Mouse (Mus musculus) E14TG2a.4 (cell line): ENCODE data around the gene Ctnnd2.

Experiments used
- H3K27me3 ChIP-seq: 2 replicates; pipeline ENCODE4 v1.6.1; 2014; ENCODE audit warnings: low read length, control low read depth; ENCODE audit not compliant: insufficient read depth
- H3K36me3 ChIP-seq: 2 replicates; pipeline ENCODE4 v1.6.1; 2014; ENCODE audit warnings: low read length, control low read depth; ENCODE audit not compliant: insufficient read depth
- H3K4me1 ChIP-seq: replicated peaks from 2 replicates; pipeline ENCODE4 v1.6.1; 2014; ENCODE audit warnings: low read depth, low read length, control low read depth
- H3K4me3 ChIP-seq: replicated peaks from 2 replicates; pipeline ENCODE4 v1.5.1; 2014; ENCODE audit warnings: mild to moderate bottlenecking, low read length
- H3K9me3 ChIP-seq: 2 replicates; pipeline ENCODE4 v1.6.1; 2014; ENCODE audit warnings: low read length, control low read depth
- CTCF ChIP-seq: conservative IDR thresholded peaks from 2 replicates; pipeline ENCODE4 v1.5.1; 2014; ENCODE audit warnings: low read length
- NANOG ChIP-seq: IDR thresholded peaks from 2 replicates; pipeline ENCODE4 v1.6.1; 2014; ENCODE audit warnings: borderline replicate concordance, low read length, mixed read lengths
- POU5F1 ChIP-seq: IDR thresholded peaks from 2 replicates; pipeline ENCODE4 v1.6.1; 2014; ENCODE audit warnings: low read length, borderline replicate concordance

Gene Ctnnd2

DNA sequence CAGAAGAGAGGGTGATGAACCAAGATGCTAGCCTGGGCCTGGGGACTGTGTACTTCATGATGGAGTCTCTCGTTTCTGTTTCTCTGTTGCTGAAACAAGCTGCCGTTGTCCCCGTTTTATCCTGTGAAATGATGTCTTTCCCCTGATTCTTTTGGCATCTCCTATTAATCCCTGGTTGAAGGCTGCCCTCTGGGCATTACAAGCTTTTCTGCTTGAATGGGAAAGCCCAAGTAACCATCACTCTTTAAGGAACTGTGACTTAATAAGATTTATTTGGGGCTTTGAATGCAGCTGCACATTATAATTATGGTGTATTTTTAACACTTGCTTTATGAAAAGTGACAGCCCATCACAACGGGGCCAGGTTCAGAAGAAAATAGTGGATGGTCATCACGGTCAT is 40.4 kb downstream of the Ctnnd2 start:
- no peak overlapping the region for H3K4me3 ChIP-seq
- no peak for TF ChIP-seq CTCF
- H3K4me1 ChIP-seq = no peaks in the 10 kb centered on the region
- no peaks in the 10 kb centered on the region for H3K9me3 ChIP-seq
- no peaks in the 10 kb centered on the region for H3K36me3 ChIP-seq
- no peaks in the 10 kb centered on the region for H3K27me3 ChIP-seq

DNA sequence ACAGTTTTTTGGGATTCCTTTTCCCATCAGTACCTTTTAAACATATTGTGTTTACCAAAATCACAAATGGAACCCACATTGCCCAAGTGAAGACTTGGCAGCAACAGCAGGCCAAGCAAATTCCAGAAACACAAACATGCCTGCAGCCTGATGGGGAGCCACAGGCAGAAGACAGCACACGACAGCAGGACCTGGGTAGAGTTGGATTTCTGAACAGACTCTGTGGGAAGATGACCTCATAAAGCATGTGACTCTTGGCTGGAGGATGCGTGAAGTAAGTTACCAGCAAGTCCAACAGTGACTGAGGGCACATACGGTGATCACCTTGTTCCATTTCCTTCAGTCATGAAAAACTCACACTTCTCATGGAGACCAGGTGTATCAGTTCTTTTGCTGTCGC is 43.5 kb downstream of the Ctnnd2 start:
- TF ChIP-seq NANOG (no peak), POU5F1 (no peak), CTCF (no peak)
- H3K4me1 ChIP-seq = no peaks in the 10 kb centered on the region

DNA sequence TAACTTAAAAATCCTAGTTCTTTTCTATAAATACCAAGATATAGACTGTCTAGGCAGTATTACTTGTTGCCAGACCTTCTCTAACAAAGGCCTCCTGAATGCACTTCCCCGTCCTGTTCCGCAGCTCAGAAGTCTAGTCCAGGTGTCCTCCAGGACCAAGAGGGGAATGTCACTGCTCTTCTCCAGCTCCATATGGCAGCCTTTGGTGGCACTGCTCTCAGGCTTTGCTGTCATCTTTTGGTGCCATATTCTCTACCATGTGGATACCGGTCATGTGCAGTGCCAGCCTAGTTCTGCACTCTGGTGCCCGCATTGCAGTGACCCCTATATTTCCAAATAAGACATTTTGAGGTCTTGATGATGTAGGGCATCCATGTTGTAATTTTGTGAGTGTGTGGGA is 56.7 kb downstream of the Ctnnd2 start:
- Histone ChIP-seq H3K4me1 (no peaks in the 10 kb centered on the region), H3K4me3 (no peak overlapping the region)
- no peak for TF ChIP-seq CTCF
- no peak for TF ChIP-seq POU5F1
- no peak for TF ChIP-seq NANOG

More for the DNA sequence above, 43.5 kb downstream of the Ctnnd2 start:
- no peak overlapping the region for H3K4me3 ChIP-seq
- H3K36me3 ChIP-seq = no peaks in the 10 kb centered on the region
- H3K9me3 ChIP-seq = no peaks in the 10 kb centered on the region
- H3K27me3 ChIP-seq = no peaks in the 10 kb centered on the region

DNA sequence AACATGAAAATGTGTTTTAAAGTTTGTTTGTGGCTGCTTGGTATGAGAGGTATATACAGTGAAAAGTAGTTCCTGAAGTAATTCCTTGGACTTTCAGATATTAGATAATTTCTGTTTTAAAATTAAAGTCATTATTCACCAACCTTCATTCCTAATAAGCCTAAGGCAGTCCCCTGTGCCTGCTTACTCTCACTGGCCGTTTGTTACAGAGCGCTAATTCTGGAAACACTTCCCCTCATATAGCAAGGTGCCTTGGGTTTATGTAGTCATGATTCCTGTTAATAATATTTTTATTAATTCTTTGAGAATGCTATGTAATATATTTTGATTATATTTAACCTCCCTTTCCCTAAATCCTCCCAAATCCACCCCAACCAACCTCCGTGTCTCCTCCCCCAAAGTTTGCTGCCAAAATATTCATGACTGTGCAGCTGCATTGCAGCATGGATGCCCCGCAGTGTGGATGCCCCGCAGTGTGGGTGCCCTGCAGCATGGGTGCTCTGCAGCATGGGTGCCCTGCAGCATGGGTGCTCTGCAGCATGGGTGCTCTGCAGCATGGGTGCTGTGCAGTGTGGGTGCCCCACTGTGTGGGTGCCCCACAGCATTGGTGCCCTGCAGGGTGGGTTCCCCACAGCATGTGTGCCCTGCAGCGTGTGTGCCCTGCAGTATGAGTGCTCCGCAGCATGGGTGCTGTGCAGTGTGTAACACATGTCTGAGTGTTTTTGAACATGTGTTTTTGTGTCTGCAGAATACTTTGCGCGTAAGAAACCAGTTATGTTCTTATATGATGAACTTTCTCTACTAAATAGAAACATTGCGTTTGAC is 63.0 kb downstream of the Ctnnd2 start:
- Histone ChIP-seq H3K4me3 (no peak overlapping the region), H3K27me3 (no peaks in the 10 kb centered on the region), H3K9me3 (no peaks in the 10 kb centered on the region), H3K36me3 (no peaks in the 10 kb centered on the region), H3K4me1 (no peaks in the 10 kb centered on the region)
- no peak for TF ChIP-seq CTCF
- no peak for TF ChIP-seq NANOG
- TF ChIP-seq POU5F1 = no peak

More for the DNA sequence above, 56.7 kb downstream of the Ctnnd2 start:
- no peaks in the 10 kb centered on the region for H3K36me3 ChIP-seq
- no peaks in the 10 kb centered on the region for H3K9me3 ChIP-seq
- no peaks in the 10 kb centered on the region for H3K27me3 ChIP-seq

DNA sequence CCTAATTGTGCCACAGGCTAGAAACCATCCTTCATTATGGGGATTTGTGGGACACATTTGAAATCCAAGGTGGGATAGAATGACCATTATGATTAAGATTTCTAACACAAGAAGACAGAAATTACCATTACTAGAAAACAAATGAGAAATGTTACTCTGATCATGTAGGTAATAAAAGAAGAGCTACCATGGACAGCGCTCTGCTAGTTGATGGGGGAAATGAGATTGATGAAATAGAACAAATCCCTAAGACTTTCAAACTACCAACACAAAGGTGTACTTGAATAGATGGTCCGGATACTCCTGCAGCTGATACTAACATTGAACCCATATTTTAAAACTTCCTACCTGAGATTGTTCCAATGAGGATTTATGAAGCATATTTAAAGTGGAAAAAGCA is 68.5 kb downstream of the Ctnnd2 start:
- TF ChIP-seq NANOG (no peak), CTCF (no peak), POU5F1 (no peak)
- H3K27me3 ChIP-seq = no peaks in the 10 kb centered on the region
- H3K4me1 ChIP-seq = no peaks in the 10 kb centered on the region
- H3K4me3 ChIP-seq = no peak overlapping the region
- H3K9me3 ChIP-seq = no peaks in the 10 kb centered on the region
- no peaks in the 10 kb centered on the region for H3K36me3 ChIP-seq

DNA sequence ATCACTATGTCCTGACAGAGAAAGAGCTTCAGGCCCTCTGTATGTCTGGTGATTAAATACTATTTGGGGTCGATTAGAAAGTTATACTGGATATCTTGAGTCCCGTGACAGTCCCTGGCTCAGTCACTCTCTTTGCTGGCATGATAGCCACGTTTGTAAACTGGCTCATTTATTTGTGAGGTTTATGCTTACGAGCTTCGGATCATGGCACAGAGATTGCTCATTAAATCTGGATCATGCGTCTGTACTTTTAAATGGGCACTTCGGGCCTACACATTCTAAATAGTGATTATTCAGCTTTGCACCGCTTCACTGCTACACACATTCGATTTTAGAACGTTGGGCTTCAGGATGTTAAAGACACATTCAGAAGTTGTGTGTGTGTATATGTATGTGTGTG is 96.4 kb downstream of the Ctnnd2 start:
- no peak overlapping the region for H3K4me3 ChIP-seq
- H3K36me3 ChIP-seq = no peaks in the 10 kb centered on the region
- H3K4me1 ChIP-seq = no peaks in the 10 kb centered on the region
- no peak for TF ChIP-seq NANOG
- TF ChIP-seq CTCF = no peak
- TF ChIP-seq POU5F1 = no peak
- no peaks in the 10 kb centered on the region for H3K9me3 ChIP-seq
- no peaks in the 10 kb centered on the region for H3K27me3 ChIP-seq

DNA sequence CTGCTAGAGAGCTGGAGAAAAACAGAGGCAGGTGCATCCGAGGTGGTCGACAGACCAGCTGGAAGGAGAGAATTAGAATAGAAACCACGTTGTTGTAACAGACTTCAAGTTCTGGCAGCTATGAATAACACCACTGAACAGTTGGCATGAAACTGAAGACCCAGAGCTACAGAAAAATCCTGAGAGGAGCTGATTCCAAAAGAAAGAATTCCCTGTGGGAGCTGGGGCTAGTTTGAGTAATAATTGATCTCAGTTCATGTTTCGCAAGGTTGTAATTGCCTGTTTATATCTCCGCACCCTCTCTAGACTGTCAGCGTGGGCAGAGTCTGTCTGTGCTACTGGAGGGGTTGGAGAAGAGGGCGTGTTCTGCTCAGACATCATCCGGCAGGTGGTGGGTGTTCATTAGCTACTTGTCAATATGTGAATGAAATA is 98.8 kb downstream of the Ctnnd2 start:
- no peak overlapping the region for H3K4me3 ChIP-seq
- no peak for TF ChIP-seq CTCF
- no peaks in the 10 kb centered on the region for H3K36me3 ChIP-seq
- no peaks in the 10 kb centered on the region for H3K4me1 ChIP-seq
- no peaks in the 10 kb centered on the region for H3K27me3 ChIP-seq
- no peaks in the 10 kb centered on the region for H3K9me3 ChIP-seq

DNA sequence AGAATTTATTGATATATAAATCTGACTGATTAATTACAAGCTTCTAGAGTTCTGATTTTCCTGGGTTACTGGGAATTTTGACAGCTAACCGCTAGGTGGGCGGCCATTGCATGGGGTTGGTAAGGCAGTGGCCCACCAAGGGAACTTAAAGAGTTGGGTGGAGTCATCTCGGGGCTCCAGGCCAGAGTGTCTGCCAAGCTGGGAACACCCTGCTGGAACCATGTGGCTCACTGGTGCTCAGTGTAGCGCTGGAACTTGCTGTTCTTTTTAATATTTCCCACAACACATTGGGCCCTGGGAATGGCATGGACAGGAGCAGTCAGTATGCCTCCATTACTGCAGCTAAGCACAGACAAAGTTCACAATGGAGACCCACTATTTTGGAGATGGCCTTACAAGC is 99.9 kb downstream of the Ctnnd2 start:
- no peaks in the 10 kb centered on the region for H3K27me3 ChIP-seq
- H3K36me3 ChIP-seq = no peaks in the 10 kb centered on the region
- no peak overlapping the region for H3K4me3 ChIP-seq
- H3K9me3 ChIP-seq = no peaks in the 10 kb centered on the region
- TF ChIP-seq NANOG (no peak), CTCF (no peak), POU5F1 (no peak)
- no peaks in the 10 kb centered on the region for H3K4me1 ChIP-seq

DNA sequence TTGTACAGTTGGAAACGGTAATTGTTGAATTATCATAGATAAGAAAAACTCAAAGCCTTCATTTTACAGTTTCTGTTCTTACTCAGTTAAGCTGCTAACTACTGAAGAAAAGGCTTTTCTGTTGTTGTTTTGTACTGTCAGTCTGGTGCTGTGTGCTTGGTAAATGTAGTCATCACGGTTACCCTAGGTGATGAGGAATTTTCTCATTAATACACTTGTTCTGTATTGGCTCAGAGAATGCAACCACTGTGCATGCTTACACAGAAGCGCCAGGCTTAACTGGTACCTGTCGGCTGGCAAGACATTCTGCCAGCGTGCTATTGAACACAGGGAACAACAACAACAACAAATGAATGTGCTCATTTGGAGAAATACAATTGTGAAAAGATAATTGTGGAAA is 103.3 kb downstream of the Ctnnd2 start:
- Histone ChIP-seq H3K9me3 (no peaks in the 10 kb centered on the region), H3K36me3 (no peaks in the 10 kb centered on the region), H3K4me3 (no peak overlapping the region), H3K4me1 (no peaks in the 10 kb centered on the region), H3K27me3 (no peaks in the 10 kb centered on the region)
- TF ChIP-seq NANOG (no peak), CTCF (no peak), POU5F1 (no peak)
